Mouse (Mus musculus) gastrocnemius, postnatal 36 days (tissue): ENCODE results near the gene Zfp90. TPM values are rescaled to one million over a fixed set of nuclear protein-coding genes. Genes with fewer than 3 reads are reported as not detected.
A peak's percentile ranks its signal among the peaks of the same experiment; 100 is the strongest.

Source experiments
- DNase-seq, 2 experiments: peaks; one replicate each; pipeline ENCODE4 v3.0.0; 2022
- intact Hi-C: fragments of 180-260 bp; cut with DNase I; formaldehyde crosslinking; loops from one replicate; pipeline ENCODE4 v1.15.1; 2025
- long read RNA-seq, 2 experiments: library from polyadenylated mRNA; stranded (forward); transcript quantifications; one replicate each; pipeline ENCODE4 v2.0.0; 2021
- total RNA-seq, 2 experiments: library from RNA; stranded (reverse); gene quantifications; 2 replicates each; pipeline ENCODE4 v1.2.3; 2021

Zfp90 gene
- 1 to 10 TPM in 1 of 2 experiments, under 1 TPM in 1; 0.91 to 1.6 TPM for total RNA-seq
- long read RNA-seq, experiment 1, partial matches to known transcripts = 0 of 2 reads
- long read RNA-seq, experiment 1, other reads (novel, unspliced or antisense) = 1 of 2 reads
- long read RNA-seq, experiment 2, partial matches to known transcripts = 0 of 1 reads
- long read RNA-seq, experiment 2, other reads (novel, unspliced or antisense) = 1 of 1 reads

GRCm38 (mm10) chr8:106415182-106415971, at the start of gene Zfp90:
Gene Zfp90 (plus strand): TSS chr8:106415327.
- intact Hi-C loops = no loop called here
- peak; percentile 88 to 91 for DNase-seq

GRCm38 (mm10) chr8:106368501-106368900, 46.6 kb upstream of the Zfp90 start:
- intact Hi-C loops = no loop called here
- no peak for DNase-seq

GRCm38 (mm10) chr8:106369069-106369468, 46.1 kb upstream of the Zfp90 start:
- intact Hi-C loops = no loop called here
- DNase-seq = no peak

- DNase-seq = peak in 1 of 2 experiments; percentile 17
- intact Hi-C loops = no loop called here
Measured at GRCm38 (mm10) chr8:106375957-106376356, 39.2 kb upstream of the Zfp90 start.

GRCm38 (mm10) chr8:106376862-106377261, 38.3 kb upstream of the Zfp90 start:
- intact Hi-C loops = no loop called here
- DNase-seq = no peak

GRCm38 (mm10) chr8:106378501-106379048, 36.6 kb upstream of the Zfp90 start:
- DNase-seq = no peak
- intact Hi-C loops = no loop called here

- no peak for DNase-seq
- intact Hi-C loops = no loop called here
Measured at GRCm38 (mm10) chr8:106379357-106379756, 35.8 kb upstream of the Zfp90 start.

- intact Hi-C loops = no loop called here
Measured at GRCm38 (mm10) chr8:106381026-106381425, 34.1 kb upstream of the Zfp90 start.

GRCm38 (mm10) chr8:106387801-106388415, 27.2 kb upstream of the Zfp90 start:
- intact Hi-C loops = no loop called here
- no peak for DNase-seq

More at GRCm38 (mm10) chr8:106381026-106381425, 34.1 kb upstream of the Zfp90 start:
- no peak for DNase-seq

- peak; percentile 50 to 61 for DNase-seq
- intact Hi-C loops = no loop called here
Measured at GRCm38 (mm10) chr8:106394493-106394892, 20.6 kb upstream of the Zfp90 start.

GRCm38 (mm10) chr8:106399694-106400093, 15.4 kb upstream of the Zfp90 start:
- intact Hi-C loops = loop anchor here (5.0 to 10.0 kb wide), 2 partner anchors 62 to 255 kb away; partner anchors contain the start of gene Smpd3
- DNase-seq = peak; percentile 70 to 90

- no peak for DNase-seq
- intact Hi-C loops = loop anchor here (5.0 to 10.0 kb wide), 2 partner anchors 63 to 255 kb away; partner anchors contain the start of gene Smpd3
Measured at GRCm38 (mm10) chr8:106400181-106400580, 14.9 kb upstream of the Zfp90 start.

GRCm38 (mm10) chr8:106403246-106403933, 11.7 kb upstream of the Zfp90 start:
- DNase-seq = peak; percentile 41 to 57
- intact Hi-C loops = loop anchor here (5.0 to 10.0 kb wide), 2 partner anchors 66 to 259 kb away; partner anchors contain the start of gene Smpd3

GRCm38 (mm10) chr8:106404825-106405224, 10.3 kb upstream of the Zfp90 start:
- intact Hi-C loops = loop anchor here (5.0 to 10.0 kb wide), 3 partner anchors 68 to 260 kb away; partner anchors contain the start of gene Smpd3
- DNase-seq = no peak

GRCm38 (mm10) chr8:106405810-106406209, 9.3 kb upstream of the Zfp90 start:
- intact Hi-C loops = loop anchor here (5.0 to 10.0 kb wide), 2 partner anchors 139 to 261 kb away; no protein-coding TSS in a partner anchor
- DNase-seq = no peak

- intact Hi-C loops = no loop called here
- no peak for DNase-seq
Measured at GRCm38 (mm10) chr8:106410055-106410454, 5.1 kb upstream of the Zfp90 start.

- intact Hi-C loops = no loop called here
- no peak for DNase-seq
Measured at GRCm38 (mm10) chr8:106410564-106410963, 4.6 kb upstream of the Zfp90 start.

- DNase-seq = no peak
- intact Hi-C loops = no loop called here
Measured at GRCm38 (mm10) chr8:106411783-106412451, 3.2 kb upstream of the Zfp90 start.

- intact Hi-C loops = no loop called here
- DNase-seq = no peak
Measured at GRCm38 (mm10) chr8:106417692-106418091, 2.6 kb downstream of the Zfp90 start.

- intact Hi-C loops = no loop called here
- no peak for DNase-seq
Measured at GRCm38 (mm10) chr8:106431088-106431487, 16.0 kb downstream of the Zfp90 start.
